Mouse (Mus musculus): Measurements from ENCODE around the gene Ttc36.

Gene Ttc36
- long read RNA-seq, experiment 1 = 0 reads
- long read RNA-seq, experiment 2 = 0 reads

GRCm38 (mm10) chr9:44802808-44803450, at the start of gene Ttc36:
Ttc36 (minus strand) TSS chr9:44803072.
- intact Hi-C loops (cut with DNase I) = no loop called here

- intact Hi-C loops (cut with DNase I) = no loop called here
Observed at GRCm38 (mm10) chr9:44847446-44847845, 44.6 kb upstream of the Ttc36 start.

GRCm38 (mm10) chr9:44841241-44841640, 38.4 kb upstream of the Ttc36 start:
- intact Hi-C loops (cut with DNase I) = loop anchor here (5.0 kb wide), 1 partner anchor 41 kb away; the partner anchor contains the start of gene Kmt2a

GRCm38 (mm10) chr9:44836439-44836838, 33.6 kb upstream of the Ttc36 start:
- intact Hi-C loops (cut with DNase I) = loop anchor here (2.0 to 5.0 kb wide), 2 partner anchors 71 to 130 kb away; no protein-coding TSS in a partner anchor

GRCm38 (mm10) chr9:44832356-44832755, 29.5 kb upstream of the Ttc36 start:
- intact Hi-C loops (cut with DNase I) = no loop called here

GRCm38 (mm10) chr9:44830506-44830905, 27.6 kb upstream of the Ttc36 start:
- intact Hi-C loops (cut with DNase I) = no loop called here

GRCm38 (mm10) chr9:44828944-44829343, 26.1 kb upstream of the Ttc36 start:
- intact Hi-C loops (cut with DNase I) = no loop called here

GRCm38 (mm10) chr9:44826660-44827059, 23.8 kb upstream of the Ttc36 start:
- intact Hi-C loops (cut with DNase I) = no loop called here

- intact Hi-C loops (cut with DNase I) = no loop called here
Observed at GRCm38 (mm10) chr9:44819920-44820827, 17.3 kb upstream of the Ttc36 start.

- intact Hi-C loops (cut with DNase I) = no loop called here
Observed at GRCm38 (mm10) chr9:44817522-44817921, 14.7 kb upstream of the Ttc36 start.

- intact Hi-C loops (cut with DNase I) = no loop called here
Observed at GRCm38 (mm10) chr9:44814179-44814578, 11.3 kb upstream of the Ttc36 start.

- intact Hi-C loops (cut with DNase I) = no loop called here
Observed at GRCm38 (mm10) chr9:44810316-44810715, 7.4 kb upstream of the Ttc36 start.

- intact Hi-C loops (cut with DNase I) = no loop called here
Observed at GRCm38 (mm10) chr9:44807778-44808177, 4.9 kb upstream of the Ttc36 start.

- intact Hi-C loops (cut with DNase I) = no loop called here
Observed at GRCm38 (mm10) chr9:44807141-44807540, 4.3 kb upstream of the Ttc36 start.

GRCm38 (mm10) chr9:44805536-44805935, 2.7 kb upstream of the Ttc36 start:
- intact Hi-C loops (cut with DNase I) = no loop called here

GRCm38 (mm10) chr9:44804678-44805077, 1.8 kb upstream of the Ttc36 start:
- intact Hi-C loops (cut with DNase I) = no loop called here

GRCm38 (mm10) chr9:44801669-44802068, 1.2 kb downstream of the Ttc36 start:
- intact Hi-C loops (cut with DNase I) = no loop called here

GRCm38 (mm10) chr9:44799958-44800324, 2.9 kb downstream of the Ttc36 start:
- intact Hi-C loops (cut with DNase I) = no loop called here

- intact Hi-C loops (cut with DNase I) = no loop called here
Observed at GRCm38 (mm10) chr9:44799102-44799957, 3.5 kb downstream of the Ttc36 start, which contains the start of gene Tmem25. Tmem25 (minus strand) TSS chr9:44799307.

- intact Hi-C loops (cut with DNase I) = no loop called here
Observed at GRCm38 (mm10) chr9:44798298-44798697, 4.6 kb downstream of the Ttc36 start.

GRCm38 (mm10) chr9:44792842-44793241, 10.0 kb downstream of the Ttc36 start:
- intact Hi-C loops (cut with DNase I) = no loop called here

Measured in adrenal gland (tissue).